Comparison of ENCODE assay signal across 19 mouse cellular contexts in genomic region chr3:30548928-30549327, GRCm38 (mm10). TPM values are rescaled to one million over a fixed set of nuclear protein-coding genes. Genes with fewer than 3 reads are reported as not detected.
A peak's percentile ranks its signal among the peaks of the same experiment; 100 is the strongest.
DNase-seq lines count a peak whose midpoint lies in the region; ATAC-seq and TF ChIP-seq lines count a peak whose summit lies in the region.
"Had no signal": no experiment of that assay in that cellular context is flagged by ENCODE, and none has a peak within 500 bp of the region (broad histone marks: within the 10 kb centered on the region; RNA-seq: fewer than 3 reads in every experiment).

No protein-coding gene starts in this region.

- H3K4me3 ChIP-seq in embryonic facial prominence, embryonic 14.5 days (ENCODE audit: low read depth, low read length): no peak overlapping the region
- H3K4me3 ChIP-seq in embryonic facial prominence, embryonic 10.5 days: no peak overlapping the region
- H3K4me3 ChIP-seq in intestine, embryonic 16.5 days (ENCODE audit: low read length): no peak overlapping the region
- H3K4me3 ChIP-seq in intestine, embryonic 15.5 days (replicated peaks): no peak overlapping the region
- H3K4me3 ChIP-seq in lung, postnatal 0 days (ENCODE audit: low read depth, low read length): no peak overlapping the region
- H3K4me3 ChIP-seq: embryonic facial prominence, embryonic 12.5 days; lung, embryonic 15.5 days; midbrain, embryonic 10.5 days had no signal

- TF ChIP-seq CTCF in lung, postnatal 0 days (IDR thresholded peaks at IDR 0.05): no peak

- no peak for TF ChIP-seq EP300 in lung, postnatal 0 days (IDR thresholded peaks at IDR 0.05)

- no peak overlapping the region for H3K27ac ChIP-seq in embryonic facial prominence, embryonic 14.5 days (replicated peaks; ENCODE audit: low read depth, low read length)
- H3K27ac ChIP-seq in embryonic facial prominence, embryonic 10.5 days (replicated peaks): no peak overlapping the region
- no peak overlapping the region for H3K27ac ChIP-seq in intestine, embryonic 16.5 days (ENCODE audit: low read length)
- H3K27ac ChIP-seq in intestine, embryonic 15.5 days: no peak overlapping the region
- no peak overlapping the region for H3K27ac ChIP-seq in lung, postnatal 0 days (ENCODE audit: low read length)
- H3K27ac ChIP-seq: embryonic facial prominence, embryonic 12.5 days; lung, embryonic 15.5 days; midbrain, embryonic 10.5 days had no signal

- no peak overlapping the region for H3K4me2 ChIP-seq in embryonic facial prominence, embryonic 14.5 days (ENCODE audit: low read depth, low read length)
- H3K4me2 ChIP-seq in intestine, embryonic 16.5 days (ENCODE audit: low read depth, low read length): no peak overlapping the region
- no peak overlapping the region for H3K4me2 ChIP-seq in intestine, embryonic 15.5 days (replicated peaks)
- no peak overlapping the region for H3K4me2 ChIP-seq in lung, postnatal 0 days (replicated peaks; ENCODE audit: low read depth, low read length)
- H3K4me2 ChIP-seq: embryonic facial prominence, embryonic 12.5 days; lung, embryonic 15.5 days had no signal

- H3K9ac ChIP-seq in embryonic facial prominence, embryonic 14.5 days (ENCODE audit: low read depth, low read length): no peak overlapping the region
- H3K9ac ChIP-seq in intestine, embryonic 16.5 days (ENCODE audit: low read depth, low read length): no peak overlapping the region
- no peak overlapping the region for H3K9ac ChIP-seq in intestine, embryonic 15.5 days
- no peak overlapping the region for H3K9ac ChIP-seq in lung, postnatal 0 days (replicated peaks; ENCODE audit: low read depth)
- H3K9ac ChIP-seq: embryonic facial prominence, embryonic 12.5 days; lung, embryonic 15.5 days had no signal

- no peaks in the 10 kb centered on the region for H3K9me3 ChIP-seq in embryonic facial prominence, embryonic 14.5 days (ENCODE audit: control insufficient read depth, low read length)
- no peaks in the 10 kb centered on the region for H3K9me3 ChIP-seq in embryonic facial prominence, embryonic 10.5 days
- H3K9me3 ChIP-seq in intestine, embryonic 16.5 days (ENCODE audit: control insufficient read depth, low read length): no peaks in the 10 kb centered on the region
- no peaks in the 10 kb centered on the region for H3K9me3 ChIP-seq in intestine, embryonic 15.5 days
- H3K9me3 ChIP-seq in lung, postnatal 0 days (ENCODE audit: low read length): no peaks in the 10 kb centered on the region
- H3K9me3 ChIP-seq: embryonic facial prominence, embryonic 12.5 days; lung, embryonic 15.5 days; midbrain, embryonic 10.5 days had no signal

- WGBS in embryonic facial prominence, embryonic 14.5 days: 50% methylated on average over 7 of the region's 7 CpGs
- WGBS in embryonic facial prominence, embryonic 10.5 days: 82% methylated on average over 7 of the region's 7 CpGs
- WGBS in intestine, embryonic 16.5 days: 52% methylated on average over 7 of the region's 7 CpGs
- WGBS in intestine, embryonic 15.5 days: 56% methylated on average over 7 of the region's 7 CpGs
- 44% methylated on average over 7 of the region's 7 CpGs for WGBS in lung, postnatal 0 days

- no peaks in the 10 kb centered on the region for H3K27me3 ChIP-seq in embryonic facial prominence, embryonic 14.5 days (replicated peaks; ENCODE audit: control insufficient read depth, insufficient read depth, low read length)
- H3K27me3 ChIP-seq in embryonic facial prominence, embryonic 10.5 days (replicated peaks; ENCODE audit: low read depth, poor library complexity, severe bottlenecking): no peaks in the 10 kb centered on the region
- no peaks in the 10 kb centered on the region for H3K27me3 ChIP-seq in intestine, embryonic 16.5 days (replicated peaks; ENCODE audit: control insufficient read depth, insufficient read depth, low read length)
- no peaks in the 10 kb centered on the region for H3K27me3 ChIP-seq in intestine, embryonic 15.5 days (replicated peaks)
- no peaks in the 10 kb centered on the region for H3K27me3 ChIP-seq in lung, postnatal 0 days (replicated peaks; ENCODE audit: insufficient read depth, low read length)
- H3K27me3 ChIP-seq: CH12.LX; embryonic facial prominence, embryonic 12.5 days; lung, embryonic 15.5 days had no signal

- H3K4me1 ChIP-seq in embryonic facial prominence, embryonic 14.5 days (ENCODE audit: control insufficient read depth, insufficient read depth, low read length): peaks cover 10% of the 10 kb centered on the region
- H3K4me1 ChIP-seq in embryonic facial prominence, embryonic 10.5 days: 0 out of 2 replicates have a peak, but pooled peaks cover 11% of the 10 kb centered on the region
- H3K4me1 ChIP-seq in intestine, embryonic 16.5 days (ENCODE audit: control insufficient read depth, insufficient read depth, low read length): no peaks in the 10 kb centered on the region; the same call in 1 of the 2 replicates
- 0 out of 2 replicates have a peak, but pooled peaks cover 3% of the 10 kb centered on the region for H3K4me1 ChIP-seq in intestine, embryonic 15.5 days (replicated peaks)
- no peaks in the 10 kb centered on the region; the same call in 1 of the 2 replicates for H3K4me1 ChIP-seq in lung, postnatal 0 days (ENCODE audit: insufficient read depth, low read depth, low read length)
- H3K4me1 ChIP-seq: embryonic facial prominence, embryonic 12.5 days had no signal

- ATAC-seq in embryonic facial prominence, embryonic 14.5 days (ENCODE audit: low read depth): 0 out of 2 replicates have a peak, but pooled peaks have one; percentile 33
- 0 out of 2 replicates have a peak, but pooled peaks have one; percentile 18 for ATAC-seq in intestine, embryonic 16.5 days
- no peak for ATAC-seq in intestine, embryonic 15.5 days
- no peak for ATAC-seq in lung, postnatal 0 days

- DNase-seq in embryonic facial prominence, embryonic 14.5 days (ENCODE audit: low spot score): peak; percentile 23
- DNase-seq in embryonic facial prominence, embryonic 10.5 days (ENCODE audit: low spot score): no peak
- peak; percentile 17 for DNase-seq in lung, postnatal 0 days (ENCODE audit: low spot score)
- no peak for DNase-seq in lung, postnatal 4 days
- DNase-seq in heart, postnatal 4 days: peak; percentile 43
- no peak for DNase-seq in kidney, adult 8-10 months
- DNase-seq: adrenal gland, postnatal 25 days; cerebellum, postnatal 36 days; gastrocnemius, postnatal 36 days; kidney, postnatal 10 days; liver; retina, postnatal 1 day had no signal

- H3K36me3 ChIP-seq in embryonic facial prominence, embryonic 14.5 days (ENCODE audit: control insufficient read depth, insufficient read depth, low read length): no peaks in the 10 kb centered on the region
- H3K36me3 ChIP-seq in embryonic facial prominence, embryonic 10.5 days (replicated peaks): no peaks in the 10 kb centered on the region
- no peaks in the 10 kb centered on the region for H3K36me3 ChIP-seq in intestine, embryonic 16.5 days (ENCODE audit: control insufficient read depth, insufficient read depth, low read length)
- H3K36me3 ChIP-seq in intestine, embryonic 15.5 days: no peaks in the 10 kb centered on the region
- H3K36me3 ChIP-seq in lung, postnatal 0 days (ENCODE audit: insufficient read depth, low read length): no peaks in the 10 kb centered on the region
- H3K36me3 ChIP-seq: embryonic facial prominence, embryonic 12.5 days; lung, embryonic 15.5 days; midbrain, embryonic 10.5 days had no signal

RNA-seq across cellular contexts. Expression of gene Mecom, which starts 1.1 kb away (rescaled TPM):
- 13.0 and 18.9 TPM in 2 replicates for polyA plus RNA-seq in embryonic facial prominence, embryonic 14.5 days (2014; fragmentation: Nextera tagmentation; extraction: Ambion mirVana)
- polyA plus RNA-seq in embryonic facial prominence, embryonic 10.5 days (2016; fragmentation: Nextera tagmentation; extraction: Ambion mirVana): 52.0 and 53.0 TPM in 2 replicates
- polyA plus RNA-seq in intestine, embryonic 16.5 days (2015; fragmentation: Nextera tagmentation; extraction: Ambion mirVana): 10.2 and 11.5 TPM in 2 replicates
- polyA plus RNA-seq in intestine, embryonic 15.5 days (2015; fragmentation: Nextera tagmentation; extraction: Ambion mirVana): 11.6 and 13.1 TPM in 2 replicates
- 22.4 and 29.5 TPM in 2 replicates for polyA plus RNA-seq in lung, postnatal 0 days (2015; fragmentation: Nextera tagmentation; extraction: Ambion mirVana)
- 10 to 100 TPM; 31.5 to 36.1 TPM for total RNA-seq in heart, postnatal 4 days (2021)
- total RNA-seq: CH12.LX; neutrophil, adult 5-6 weeks had no signal

RNA-seq across cellular contexts. Expression of gene Actrt3, which starts 50.8 kb away (rescaled TPM):
- polyA plus RNA-seq in embryonic facial prominence, embryonic 14.5 days (2014; fragmentation: Nextera tagmentation; extraction: Ambion mirVana): 0.13 TPM in 1 of 2 replicates, not detected in the other
- polyA plus RNA-seq in embryonic facial prominence, embryonic 10.5 days (2016; fragmentation: Nextera tagmentation; extraction: Ambion mirVana): not detected in 2 replicates
- polyA plus RNA-seq in intestine, embryonic 16.5 days (2015; fragmentation: Nextera tagmentation; extraction: Ambion mirVana): 0.12 and 0.33 TPM in 2 replicates
- polyA plus RNA-seq in intestine, embryonic 15.5 days (2015; fragmentation: Nextera tagmentation; extraction: Ambion mirVana): 0.16 and 0.35 TPM in 2 replicates
- not detected in 2 replicates for polyA plus RNA-seq in lung, postnatal 0 days (2015; fragmentation: Nextera tagmentation; extraction: Ambion mirVana)
- total RNA-seq in heart, postnatal 4 days (2021): not detected
- total RNA-seq: adrenal gland, postnatal 25 days; gastrocnemius, postnatal 36 days; neutrophil, adult 5-6 weeks had no signal
- polyA plus RNA-seq: embryonic facial prominence, embryonic 12.5 days; lung, embryonic 15.5 days had no signal

RNA-seq across cellular contexts. Expression of gene Mynn, which starts 52.9 kb away (rescaled TPM):
- polyA plus RNA-seq in embryonic facial prominence, embryonic 14.5 days (2014; fragmentation: Nextera tagmentation; extraction: Ambion mirVana): 29.9 and 33.6 TPM in 2 replicates
- polyA plus RNA-seq in embryonic facial prominence, embryonic 10.5 days (2016; fragmentation: Nextera tagmentation; extraction: Ambion mirVana): 30.0 and 32.1 TPM in 2 replicates
- polyA plus RNA-seq in intestine, embryonic 16.5 days (2015; fragmentation: Nextera tagmentation; extraction: Ambion mirVana): 20.6 and 21.7 TPM in 2 replicates
- 24.0 and 24.3 TPM in 2 replicates for polyA plus RNA-seq in intestine, embryonic 15.5 days (2015; fragmentation: Nextera tagmentation; extraction: Ambion mirVana)
- polyA plus RNA-seq in lung, postnatal 0 days (2015; fragmentation: Nextera tagmentation; extraction: Ambion mirVana): 17.0 and 19.9 TPM in 2 replicates
- 10 to 100 TPM; 18.5 to 20.0 TPM for total RNA-seq in heart, postnatal 4 days (2021)

Comparison
In these comparisons a context has a peak if more than half of its experiments do, and no peak if none do; other contexts are left out.
1. ATAC-seq: peak in embryonic facial prominence, embryonic 14.5 days (single experiment) and intestine, embryonic 16.5 days (single experiment); none in intestine, embryonic 15.5 days (single experiment) and lung, postnatal 0 days (single experiment).
2. DNase-seq: peak in embryonic facial prominence, embryonic 14.5 days (single experiment), lung, postnatal 0 days (single experiment) and heart, postnatal 4 days (single experiment); none in embryonic facial prominence, embryonic 10.5 days (single experiment), lung, postnatal 4 days (0 of 2) and kidney, adult 8-10 months (0 of 2).